Mouse (Mus musculus) kidney, postnatal 10 days (tissue): ENCODE results near the gene Rabl6.

Experiments
- DNase-seq: peaks from one replicate; pipeline ENCODE4 v3.0.0; 2021; ENCODE audit warnings: mixed read lengths

Rabl6 gene

GRCm38 (mm10) chr2:25588227-25588907 lies 20.0 kb downstream of the Rabl6 start:
- DNase-seq, result no peak

GRCm38 (mm10) chr2:25587290-25587689 lies 21.0 kb downstream of the Rabl6 start:
- DNase-seq, result no peak

- DNase-seq, result no peak
Observed at GRCm38 (mm10) chr2:25585601-25586000, 22.7 kb downstream of the Rabl6 start.

- no peak for DNase-seq
Observed at GRCm38 (mm10) chr2:25584856-25585255, 23.5 kb downstream of the Rabl6 start.

- DNase-seq, result no peak
Observed at GRCm38 (mm10) chr2:25584152-25584551, 24.2 kb downstream of the Rabl6 start.

- DNase-seq, result no peak
Observed at GRCm38 (mm10) chr2:25583571-25583970, 24.8 kb downstream of the Rabl6 start.

GRCm38 (mm10) chr2:25583120-25583481 lies 25.2 kb downstream of the Rabl6 start:
- DNase-seq, result no peak

GRCm38 (mm10) chr2:25582466-25583119 lies 25.7 kb downstream of the Rabl6 start:
- peak; percentile 60 for DNase-seq

- DNase-seq, result no peak
Observed at GRCm38 (mm10) chr2:25581901-25582301, 26.4 kb downstream of the Rabl6 start.

GRCm38 (mm10) chr2:25581294-25581864 lies 26.9 kb downstream of the Rabl6 start, which contains the start of gene Ajm1:
Gene Ajm1 (minus strand): TSS chr2:25581757.
- DNase-seq, result peak; percentile 68

- no peak for DNase-seq
Observed at GRCm38 (mm10) chr2:25580621-25581101, 27.7 kb downstream of the Rabl6 start.

GRCm38 (mm10) chr2:25579737-25580460 lies 28.4 kb downstream of the Rabl6 start:
- DNase-seq, result peak; percentile 66

GRCm38 (mm10) chr2:25578796-25579736 lies 29.3 kb downstream of the Rabl6 start:
- DNase-seq, result peak; percentile 34

GRCm38 (mm10) chr2:25577951-25578795 lies 30.1 kb downstream of the Rabl6 start:
- peak; percentile 57 for DNase-seq

- DNase-seq, result no peak
Observed at GRCm38 (mm10) chr2:25576965-25577891, 31.1 kb downstream of the Rabl6 start.

- DNase-seq, result no peak
Observed at GRCm38 (mm10) chr2:25576028-25576850, 32.1 kb downstream of the Rabl6 start.

- DNase-seq, result peak; percentile 60
Observed at GRCm38 (mm10) chr2:25575432-25576027, 32.8 kb downstream of the Rabl6 start.

GRCm38 (mm10) chr2:25574579-25575431 lies 33.5 kb downstream of the Rabl6 start, which contains the start of the genes Mamdc4 and Phpt1:
Gene Mamdc4 (minus strand): TSS chr2:25574845.
Gene Phpt1 (minus strand): TSS chr2:25575224.
- DNase-seq, result peak; percentile 97
